Mouse (Mus musculus): Measurements from ENCODE around the gene Tnk2.

DNA sequence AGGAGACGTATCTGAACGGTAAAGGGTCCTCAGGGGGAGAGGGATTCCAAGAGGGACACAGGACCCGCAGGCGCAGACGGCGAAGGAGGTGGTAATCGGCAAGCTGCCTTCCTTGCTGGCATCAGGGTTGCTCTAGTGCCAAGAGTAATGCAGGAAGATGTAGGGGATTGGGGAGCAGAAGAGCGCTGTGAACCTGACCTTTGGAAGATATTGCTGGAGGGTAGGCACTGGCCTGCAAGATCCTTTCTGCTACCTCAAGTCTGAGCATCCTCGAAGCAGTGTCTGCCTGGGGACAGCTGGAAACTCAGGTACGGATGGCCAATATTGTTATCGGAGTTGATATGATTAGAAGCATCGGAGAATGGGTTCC is 1.1 kb downstream of the Tnk2 start:
- TF ChIP-seq POLR2A (IDR thresholded peaks at IDR 0.05; ENCODE audit: low read depth, low read length): no peak
- TF ChIP-seq ZMIZ1 (IDR thresholded peaks at IDR 0.05; ENCODE audit: low read depth, low read length): no peak
- TF ChIP-seq USF1 (IDR thresholded peaks at IDR 0.05; ENCODE audit: low read depth, low read length): no peak
